Mouse (Mus musculus): Measurements from ENCODE around the gene Rlf.

The Rlf gene

GRCm38 (mm10) chr4:121214793-121215304 lies at the start of gene Rlf:
Gene Rlf (minus strand): TSS chr4:121215084.
- peak; percentile 94 for DNase-seq (ENCODE audit: low read depth, low spot score)

GRCm38 (mm10) chr4:121241612-121242000 lies 26.7 kb upstream of the Rlf start:
- DNase-seq (ENCODE audit: low read depth, low spot score) = no peak

GRCm38 (mm10) chr4:121240637-121241611 lies 26.0 kb upstream of the Rlf start:
- DNase-seq (ENCODE audit: low read depth, low spot score) = peak; percentile 39

- no peak for DNase-seq (ENCODE audit: low read depth, low spot score)
Observed at GRCm38 (mm10) chr4:121239878-121240277, 25.0 kb upstream of the Rlf start.

GRCm38 (mm10) chr4:121231772-121232414 lies 17.0 kb upstream of the Rlf start:
- no peak for DNase-seq (ENCODE audit: low read depth, low spot score)

- DNase-seq (ENCODE audit: low read depth, low spot score) = no peak
Observed at GRCm38 (mm10) chr4:121230943-121231614, 16.2 kb upstream of the Rlf start.

- DNase-seq (ENCODE audit: low read depth, low spot score) = no peak
Observed at GRCm38 (mm10) chr4:121227072-121227471, 12.2 kb upstream of the Rlf start.

GRCm38 (mm10) chr4:121225177-121225576 lies 10.3 kb upstream of the Rlf start:
- DNase-seq (ENCODE audit: low read depth, low spot score) = no peak

- DNase-seq (ENCODE audit: low read depth, low spot score) = no peak
Observed at GRCm38 (mm10) chr4:121223136-121223535, 8.3 kb upstream of the Rlf start.

GRCm38 (mm10) chr4:121216216-121216615 lies 1.3 kb upstream of the Rlf start:
- DNase-seq (ENCODE audit: low read depth, low spot score) = no peak

- no peak for DNase-seq (ENCODE audit: low read depth, low spot score)
Observed at GRCm38 (mm10) chr4:121215489-121215888, 605 bp upstream of the Rlf start.

GRCm38 (mm10) chr4:121213936-121214792 lies 720 bp downstream of the Rlf start:
- DNase-seq (ENCODE audit: low read depth, low spot score) = no peak

GRCm38 (mm10) chr4:121208911-121209310 lies 6.0 kb downstream of the Rlf start:
- no peak for DNase-seq (ENCODE audit: low read depth, low spot score)

GRCm38 (mm10) chr4:121197856-121198255 lies 17.0 kb downstream of the Rlf start:
- no peak for DNase-seq (ENCODE audit: low read depth, low spot score)

GRCm38 (mm10) chr4:121196995-121197394 lies 17.9 kb downstream of the Rlf start:
- no peak for DNase-seq (ENCODE audit: low read depth, low spot score)

GRCm38 (mm10) chr4:121196205-121196604 lies 18.7 kb downstream of the Rlf start:
- no peak for DNase-seq (ENCODE audit: low read depth, low spot score)

- DNase-seq (ENCODE audit: low read depth, low spot score) = no peak
Observed at GRCm38 (mm10) chr4:121194736-121195135, 20.1 kb downstream of the Rlf start.

GRCm38 (mm10) chr4:121192306-121192705 lies 22.6 kb downstream of the Rlf start:
- no peak for DNase-seq (ENCODE audit: low read depth, low spot score)

GRCm38 (mm10) chr4:121189341-121189740 lies 25.5 kb downstream of the Rlf start:
- DNase-seq (ENCODE audit: low read depth, low spot score) = no peak

GRCm38 (mm10) chr4:121179669-121180068 lies 35.2 kb downstream of the Rlf start:
- no peak for DNase-seq (ENCODE audit: low read depth, low spot score)

GRCm38 (mm10) chr4:121167656-121168055 lies 47.2 kb downstream of the Rlf start:
- DNase-seq (ENCODE audit: low read depth, low spot score) = no peak
